Mouse (Mus musculus): Measurements from ENCODE around the gene Bmp4. TPM values are rescaled to one million over a fixed set of nuclear protein-coding genes. Genes with fewer than 3 reads are reported as not detected.

The Bmp4 gene
- 4.9 and 5.1 TPM in 2 replicates for polyA plus RNA-seq (2012; rRNA removed)

GRCm38 (mm10) chr14:46390249-46390775 lies at the start of gene Bmp4:
Gene Bmp4 (minus strand): TSS chr14:46390669.
- Histone ChIP-seq H3K27ac (ENCODE audit: insufficient read depth, low read length) (no peak within 1 kb of the TSS), H3K4me1 (ENCODE audit: control insufficient read depth, insufficient read depth, low read length) (0 out of 2 replicates have a peak, but pooled peaks cover 4% of the 10 kb centered on the region), H3K27me3 (ENCODE audit: control insufficient read depth, insufficient read depth, low read length) (peaks cover 15% of the 10 kb centered on the region; the same call in 1 of the 2 replicates), H3K4me3 (replicated peaks; ENCODE audit: insufficient read depth, low read depth, low read length) (no peak within 1 kb of the TSS)
- TF ChIP-seq POLR2A (IDR thresholded peaks at IDR 0.05; ENCODE audit: borderline replicate concordance, insufficient read depth, low read length) (no peak), CTCF (IDR thresholded peaks at IDR 0.05; ENCODE audit: borderline replicate concordance, insufficient read depth, low read depth, low read length) (no peak)
- 6% methylated on average over 26 of the region's 26 CpGs for WGBS
- DNase-seq = no peak

GRCm38 (mm10) chr14:46439461-46440048 lies 49.1 kb upstream of the Bmp4 start:
- TF ChIP-seq POLR2A (IDR thresholded peaks at IDR 0.05; ENCODE audit: borderline replicate concordance, insufficient read depth, low read length) (no peak), CTCF (IDR thresholded peaks at IDR 0.05; ENCODE audit: borderline replicate concordance, insufficient read depth, low read depth, low read length) (no peak)
- no peak for DNase-seq
- Histone ChIP-seq H3K4me1 (ENCODE audit: control insufficient read depth, insufficient read depth, low read length) (no peaks in the 10 kb centered on the region), H3K27ac (ENCODE audit: insufficient read depth, low read length) (no peak overlapping the region), H3K27me3 (ENCODE audit: control insufficient read depth, insufficient read depth, low read length) (no peaks in the 10 kb centered on the region), H3K4me3 (replicated peaks; ENCODE audit: insufficient read depth, low read depth, low read length) (no peak overlapping the region)
- 87% methylated on average over 5 of the region's 5 CpGs for WGBS

- no peak overlapping the region for H3K27ac ChIP-seq (ENCODE audit: insufficient read depth, low read length)
- no peak for DNase-seq
- H3K4me1 ChIP-seq (ENCODE audit: control insufficient read depth, insufficient read depth, low read length) = no peaks in the 10 kb centered on the region
- no peak overlapping the region for H3K4me3 ChIP-seq (replicated peaks; ENCODE audit: insufficient read depth, low read depth, low read length)
- WGBS = 27% methylated on average over 9 of the region's 9 CpGs
- no peaks in the 10 kb centered on the region for H3K27me3 ChIP-seq (ENCODE audit: control insufficient read depth, insufficient read depth, low read length)
- TF ChIP-seq CTCF (IDR thresholded peaks at IDR 0.05; ENCODE audit: borderline replicate concordance, insufficient read depth, low read depth, low read length) = no peak
- TF ChIP-seq POLR2A (IDR thresholded peaks at IDR 0.05; ENCODE audit: borderline replicate concordance, insufficient read depth, low read length) = no peak
Observed at GRCm38 (mm10) chr14:46436471-46437090, 46.1 kb upstream of the Bmp4 start.

- Histone ChIP-seq H3K4me1 (ENCODE audit: control insufficient read depth, insufficient read depth, low read length) (no peaks in the 10 kb centered on the region), H3K27me3 (ENCODE audit: control insufficient read depth, insufficient read depth, low read length) (no peaks in the 10 kb centered on the region), H3K27ac (ENCODE audit: insufficient read depth, low read length) (no peak overlapping the region), H3K4me3 (replicated peaks; ENCODE audit: insufficient read depth, low read depth, low read length) (no peak overlapping the region)
- DNase-seq = no peak
- 92% methylated on average over 5 of the region's 5 CpGs for WGBS
- TF ChIP-seq CTCF (IDR thresholded peaks at IDR 0.05; ENCODE audit: borderline replicate concordance, insufficient read depth, low read depth, low read length) = no peak
- no peak for TF ChIP-seq POLR2A (IDR thresholded peaks at IDR 0.05; ENCODE audit: borderline replicate concordance, insufficient read depth, low read length)
Observed at GRCm38 (mm10) chr14:46430231-46430630, 39.8 kb upstream of the Bmp4 start.

- Histone ChIP-seq H3K4me1 (ENCODE audit: control insufficient read depth, insufficient read depth, low read length) (no peaks in the 10 kb centered on the region), H3K27ac (ENCODE audit: insufficient read depth, low read length) (no peak overlapping the region)
Observed at GRCm38 (mm10) chr14:46427251-46427650, 36.8 kb upstream of the Bmp4 start.

GRCm38 (mm10) chr14:46421823-46422222 lies 31.4 kb upstream of the Bmp4 start:
- Histone ChIP-seq H3K4me1 (ENCODE audit: control insufficient read depth, insufficient read depth, low read length) (no peaks in the 10 kb centered on the region), H3K4me3 (replicated peaks; ENCODE audit: insufficient read depth, low read depth, low read length) (no peak overlapping the region), H3K27ac (ENCODE audit: insufficient read depth, low read length) (no peak overlapping the region), H3K27me3 (ENCODE audit: control insufficient read depth, insufficient read depth, low read length) (no peaks in the 10 kb centered on the region)
- no peak for TF ChIP-seq CTCF (IDR thresholded peaks at IDR 0.05; ENCODE audit: borderline replicate concordance, insufficient read depth, low read depth, low read length)
- 70% methylated on average over 3 of the region's 3 CpGs for WGBS
- no peak for DNase-seq

More at GRCm38 (mm10) chr14:46427251-46427650, 36.8 kb upstream of the Bmp4 start:
- TF ChIP-seq POLR2A (IDR thresholded peaks at IDR 0.05; ENCODE audit: borderline replicate concordance, insufficient read depth, low read length) = no peak
- TF ChIP-seq CTCF (IDR thresholded peaks at IDR 0.05; ENCODE audit: borderline replicate concordance, insufficient read depth, low read depth, low read length) = no peak
- DNase-seq = no peak
- WGBS = 90% methylated on average over 13 of the region's 13 CpGs
- H3K4me3 ChIP-seq (replicated peaks; ENCODE audit: insufficient read depth, low read depth, low read length) = no peak overlapping the region
- H3K27me3 ChIP-seq (ENCODE audit: control insufficient read depth, insufficient read depth, low read length) = no peaks in the 10 kb centered on the region

- H3K27ac ChIP-seq (ENCODE audit: insufficient read depth, low read length) = no peak overlapping the region
Observed at GRCm38 (mm10) chr14:46419269-46419668, 28.8 kb upstream of the Bmp4 start.

More at GRCm38 (mm10) chr14:46419269-46419668, 28.8 kb upstream of the Bmp4 start:
- WGBS = 55% methylated on average over 11 of the region's 11 CpGs
- H3K4me1 ChIP-seq (ENCODE audit: control insufficient read depth, insufficient read depth, low read length) = no peaks in the 10 kb centered on the region
- no peak overlapping the region for H3K4me3 ChIP-seq (replicated peaks; ENCODE audit: insufficient read depth, low read depth, low read length)
- H3K27me3 ChIP-seq (ENCODE audit: control insufficient read depth, insufficient read depth, low read length) = no peaks in the 10 kb centered on the region
- DNase-seq = no peak
- TF ChIP-seq POLR2A (IDR thresholded peaks at IDR 0.05; ENCODE audit: borderline replicate concordance, insufficient read depth, low read length) = no peak
- no peak for TF ChIP-seq CTCF (IDR thresholded peaks at IDR 0.05; ENCODE audit: borderline replicate concordance, insufficient read depth, low read depth, low read length)
